Mouse (Mus musculus) effector memory CD4-positive, alpha-beta T cell, adult 7 months (primary cell): ENCODE results near the gene Mthfs. TPM values are rescaled to one million over a fixed set of nuclear protein-coding genes. Genes with fewer than 3 reads are reported as not detected.

Experiments used
- polyA plus RNA-seq: library from polyadenylated mRNA; unstranded; fragments of 100-300 nt; shearing (Covaris generic); gene quantifications from one replicate; pipeline ENCODE4 v1.2.1, GENCODE M21; 2017

Gene Mthfs
- 73.2 TPM for polyA plus RNA-seq

DNA sequence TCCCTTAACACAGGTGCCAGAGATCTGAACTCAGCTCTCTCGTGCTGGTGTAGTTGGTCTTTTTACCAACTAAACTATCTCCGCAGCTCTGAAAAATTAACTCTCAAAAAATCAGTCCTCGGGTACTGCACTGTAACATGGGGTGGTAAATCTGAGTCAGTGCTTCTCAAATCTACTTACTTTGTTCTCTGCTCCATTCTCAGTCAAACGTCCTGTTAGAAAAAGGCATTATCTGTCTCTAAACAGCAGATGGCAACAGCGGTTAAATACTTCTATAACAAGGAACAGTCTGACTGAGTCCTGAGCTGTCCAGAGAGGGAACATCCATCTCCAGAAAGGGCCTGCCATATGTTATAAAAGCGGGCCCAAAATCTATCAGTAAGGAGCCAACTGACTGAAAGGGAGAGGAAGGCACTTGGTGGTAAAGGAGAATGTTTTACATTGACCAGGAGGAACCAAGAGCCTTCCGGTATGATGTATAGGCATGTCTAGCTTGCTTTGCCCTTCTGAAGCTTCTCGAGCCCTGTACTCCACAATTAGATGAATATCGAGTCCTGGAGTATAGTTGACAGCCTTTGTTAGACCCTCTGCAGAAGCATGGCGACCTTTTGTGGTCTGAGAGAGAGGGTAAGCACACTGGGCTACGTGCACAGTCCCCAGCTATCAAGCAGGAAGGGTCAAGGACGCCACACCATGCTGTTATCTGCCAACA lies at the start of gene Mthfs:
Gene Mthfs, plus strand, starts transcription at position 324 of the 712 bp plus-strand sequence.

DNA sequence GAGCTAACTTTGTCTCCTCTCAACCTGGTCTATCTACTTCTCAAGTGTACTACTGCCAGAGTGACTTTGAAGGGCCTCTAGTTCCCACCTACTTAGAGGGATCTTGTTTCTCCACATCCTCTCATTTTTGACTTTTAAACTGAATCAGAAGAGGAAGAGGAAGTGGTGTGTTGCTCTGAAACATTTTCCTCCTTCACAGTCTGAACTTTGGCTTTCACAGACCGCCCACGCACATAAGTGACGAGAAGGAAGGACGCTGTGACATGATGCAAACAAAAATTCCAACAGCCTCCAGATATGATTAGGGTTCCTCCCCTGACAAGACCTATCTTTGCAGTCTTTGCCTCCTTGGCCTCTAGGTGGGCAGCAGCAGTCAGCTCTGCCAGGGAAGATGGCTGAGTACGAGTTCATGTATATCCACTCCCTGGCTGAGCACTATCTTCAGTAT lies 11.5 kb upstream of the Mthfs start, which contains the start of the genes Bcl2a1b and Gm29094:
Gene Bcl2a1b, plus strand, starts transcription at position 241 of the 448 bp plus-strand sequence.
Gene Gm29094, plus strand, starts transcription at position 411 of the 448 bp plus-strand sequence.

Other genes starting within 250 kb of the Mthfs start
- 0.26 TPM for gene Trim43b, start 117.8 kb upstream of the Mthfs start, polyA plus RNA-seq
- 1,309 TPM for gene Bcl2a1b, start 11.5 kb upstream of the Mthfs start, polyA plus RNA-seq
- 61.2 TPM for gene Gm29094, start 11.3 kb upstream of the Mthfs start, polyA plus RNA-seq